Mouse (Mus musculus) ZHBTc4 (cell line): ENCODE measurements around the gene Slc9a3r2.
"Not testable (repeated sequence)": the region's sequence is repeated elsewhere in the genome, so short reads cannot be mapped to it uniquely, and the experiment has no call there.

Source experiments
- DNase-seq: peaks from one replicate; pipeline ENCODE4 v3.0.0-alpha.2; 2011; ENCODE audit warnings: low read depth, low spot score

The Slc9a3r2 gene

DNA sequence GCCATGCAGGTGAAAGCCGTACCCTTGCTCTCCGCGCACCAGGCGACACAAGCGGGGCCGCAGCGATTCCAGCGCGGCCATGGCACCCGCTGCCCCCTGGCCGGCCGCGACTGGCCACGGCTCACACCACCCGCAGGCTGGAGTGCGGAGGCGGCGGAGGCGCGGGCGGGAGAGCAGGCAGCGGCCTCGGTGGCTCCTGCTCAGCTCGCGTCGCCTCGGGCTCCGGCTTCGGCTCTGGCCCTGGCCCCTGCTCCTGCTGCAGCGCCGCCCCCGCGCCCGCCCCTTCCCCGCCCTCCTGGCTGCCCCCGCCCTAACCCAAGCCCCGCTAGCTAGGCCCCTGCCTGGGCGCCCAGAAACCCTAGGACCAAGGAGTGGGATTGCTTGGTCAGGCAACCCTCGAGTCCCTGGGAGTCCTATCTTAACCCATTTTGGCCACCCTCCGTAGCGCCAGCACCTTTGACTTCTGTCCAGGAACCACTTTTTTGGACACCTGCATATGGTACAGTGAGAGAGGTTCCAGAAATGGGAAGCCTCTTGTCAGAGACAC, at the start of gene Slc9a3r2:
Gene Slc9a3r2 (minus strand): TSS at position 258 of the 547 bp plus-strand sequence.
- peak; percentile 68 for DNase-seq

DNA sequence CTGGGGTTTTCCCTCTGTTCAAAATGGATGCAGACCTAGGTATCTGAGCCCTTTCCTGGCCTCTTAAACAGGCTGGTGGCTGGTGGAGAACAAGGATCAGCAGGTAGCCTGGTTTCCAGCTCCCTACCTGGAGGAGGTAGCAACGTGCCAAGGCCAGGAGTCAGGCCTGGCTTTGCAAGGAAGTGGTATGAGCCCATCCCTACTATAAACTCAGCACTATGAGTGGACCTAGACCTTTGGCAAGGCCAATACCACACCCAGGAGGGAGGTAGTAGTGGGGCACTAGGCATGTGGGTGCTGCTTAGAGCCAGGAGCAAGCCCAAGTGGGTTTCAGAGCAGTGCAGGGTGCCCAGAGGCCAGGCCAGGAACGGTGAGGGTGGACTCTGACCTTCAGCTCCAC, 49.3 kb upstream of the Slc9a3r2 start:
- no peak for DNase-seq

DNA sequence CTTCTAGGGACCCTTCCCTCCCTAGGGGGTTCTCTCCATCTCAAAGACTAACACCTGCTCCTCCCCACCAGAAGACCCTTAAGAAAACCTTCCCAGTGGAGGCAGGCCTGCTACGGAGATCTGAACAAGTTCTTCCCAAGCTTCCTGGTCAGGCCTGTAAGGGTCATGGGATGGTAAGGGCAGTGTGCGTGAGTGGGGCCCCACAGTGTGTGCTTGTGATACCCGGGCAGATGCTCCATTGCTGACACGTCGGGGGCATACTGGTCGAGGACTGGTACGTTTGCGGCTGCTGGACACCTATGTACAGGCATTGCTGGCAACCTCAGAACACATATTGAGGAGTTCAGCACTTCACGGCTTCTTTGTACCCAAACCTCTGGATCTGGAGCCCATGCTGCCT, 48.6 kb upstream of the Slc9a3r2 start:
- DNase-seq = no peak

DNA sequence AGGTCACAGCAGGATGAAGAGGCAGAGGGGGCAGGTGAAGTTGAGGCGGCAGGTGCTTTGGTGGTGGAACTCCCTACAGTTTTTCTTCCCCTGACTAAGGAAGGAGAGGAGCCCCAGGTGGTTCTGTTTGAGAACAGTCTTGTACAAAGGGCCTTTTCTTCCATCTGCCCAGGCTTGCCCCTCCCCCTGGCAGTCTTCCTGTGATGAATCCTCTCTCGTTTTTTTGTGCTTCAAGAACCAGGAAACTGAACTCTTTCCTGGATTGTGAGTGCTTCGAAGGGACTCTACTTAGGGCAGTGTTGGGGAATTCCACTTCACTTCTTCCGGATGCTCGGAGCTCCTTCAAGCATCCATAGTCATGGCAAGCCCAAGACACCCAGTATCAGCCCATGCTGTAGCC, 47.9 kb upstream of the Slc9a3r2 start:
- DNase-seq = peak; percentile 58

DNA sequence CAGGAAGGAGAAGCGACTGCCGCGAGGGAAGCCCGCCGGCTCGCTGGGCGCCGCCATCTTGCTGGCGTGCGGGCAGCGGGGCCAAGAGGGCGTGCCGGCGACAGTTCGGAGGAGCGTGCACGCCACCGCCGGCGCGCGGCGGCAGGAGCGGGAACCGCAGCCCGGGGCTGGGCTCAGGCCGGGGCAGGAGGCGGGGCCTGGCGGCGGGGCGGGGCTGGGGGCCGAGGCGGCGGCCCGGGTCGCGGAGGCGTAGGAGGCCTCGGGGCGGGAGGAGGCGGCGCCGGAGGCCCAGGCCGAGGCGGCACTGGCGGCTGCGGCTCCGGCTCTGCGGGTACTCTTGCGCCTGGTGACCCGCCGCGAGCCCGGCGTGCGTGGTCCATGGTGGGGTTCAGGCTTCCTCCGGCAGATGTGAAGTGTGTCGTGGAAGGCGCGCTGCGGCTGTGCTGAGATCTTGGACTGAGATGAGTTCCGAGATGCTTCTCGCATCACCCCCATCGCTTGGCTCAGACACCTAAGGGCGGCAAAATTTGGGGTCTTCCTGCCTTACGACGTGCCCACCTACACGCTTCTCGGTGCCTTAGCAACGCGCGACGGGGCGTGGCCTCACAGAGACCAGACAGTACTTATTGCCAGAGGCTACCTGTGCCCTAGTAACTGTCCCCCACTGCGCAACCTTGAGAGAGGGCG, 46.0 kb upstream of the Slc9a3r2 start, which contains the start of the genes Gfer and Noxo1:
Gene Gfer (minus strand): TSS at position 146 of the 687 bp plus-strand sequence.
Gene Noxo1 (plus strand): TSS at position 224 of the 687 bp plus-strand sequence.
- DNase-seq = peak; percentile 92

DNA sequence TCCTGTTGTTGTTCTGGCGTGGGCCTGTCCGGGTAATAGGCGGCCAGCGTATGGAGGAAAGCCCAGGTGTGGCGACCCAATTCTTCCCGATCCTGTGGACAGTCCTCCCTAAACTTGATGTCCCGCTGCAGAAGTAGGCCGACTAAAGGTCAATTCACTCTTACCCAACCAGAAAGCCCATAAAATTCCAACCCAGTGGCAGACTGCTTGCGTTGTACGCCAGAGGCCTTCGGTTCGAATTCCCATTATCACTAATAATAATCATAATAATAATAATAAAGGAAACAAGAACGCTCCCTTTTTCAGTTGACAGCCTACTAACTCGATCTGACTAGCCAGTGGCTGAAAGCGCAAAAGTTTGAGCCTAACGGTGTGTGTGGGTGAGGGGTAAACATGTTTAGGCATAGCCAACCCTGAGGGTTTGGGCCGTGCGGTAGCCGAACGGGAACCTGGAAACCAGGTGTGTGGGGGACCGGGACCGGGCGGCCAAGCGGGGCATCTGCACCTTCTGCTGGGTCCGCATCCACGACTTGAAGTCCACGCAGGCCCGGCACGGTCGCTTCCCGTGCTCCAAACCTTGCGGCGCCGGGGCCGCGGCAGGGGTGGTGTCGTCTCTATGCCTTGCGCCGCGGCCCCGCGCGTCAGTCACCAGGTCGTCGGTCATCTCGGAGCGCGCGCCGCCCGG, 45.3 kb upstream of the Slc9a3r2 start:
- DNase-seq = no peak

DNA sequence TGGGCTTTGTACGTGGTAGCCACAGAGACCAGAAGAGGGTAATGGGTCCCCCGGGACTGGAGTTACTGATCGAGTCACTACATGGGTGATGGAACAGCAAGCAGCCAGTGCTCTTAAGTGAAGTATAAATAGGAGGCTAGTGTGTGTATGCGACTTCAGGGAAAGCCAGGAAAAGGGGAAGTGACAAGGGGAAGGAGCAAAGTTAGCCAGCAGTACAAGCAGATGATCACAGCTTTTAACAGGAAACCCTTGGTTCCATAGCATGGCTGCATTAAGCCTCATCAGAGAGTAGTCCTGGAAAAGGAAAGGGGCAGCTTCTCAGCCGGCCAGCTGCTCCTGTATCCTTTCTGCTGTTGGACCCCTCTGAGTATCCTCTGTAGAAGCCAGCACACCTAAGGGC, 42.3 kb upstream of the Slc9a3r2 start:
- no peak for DNase-seq

DNA sequence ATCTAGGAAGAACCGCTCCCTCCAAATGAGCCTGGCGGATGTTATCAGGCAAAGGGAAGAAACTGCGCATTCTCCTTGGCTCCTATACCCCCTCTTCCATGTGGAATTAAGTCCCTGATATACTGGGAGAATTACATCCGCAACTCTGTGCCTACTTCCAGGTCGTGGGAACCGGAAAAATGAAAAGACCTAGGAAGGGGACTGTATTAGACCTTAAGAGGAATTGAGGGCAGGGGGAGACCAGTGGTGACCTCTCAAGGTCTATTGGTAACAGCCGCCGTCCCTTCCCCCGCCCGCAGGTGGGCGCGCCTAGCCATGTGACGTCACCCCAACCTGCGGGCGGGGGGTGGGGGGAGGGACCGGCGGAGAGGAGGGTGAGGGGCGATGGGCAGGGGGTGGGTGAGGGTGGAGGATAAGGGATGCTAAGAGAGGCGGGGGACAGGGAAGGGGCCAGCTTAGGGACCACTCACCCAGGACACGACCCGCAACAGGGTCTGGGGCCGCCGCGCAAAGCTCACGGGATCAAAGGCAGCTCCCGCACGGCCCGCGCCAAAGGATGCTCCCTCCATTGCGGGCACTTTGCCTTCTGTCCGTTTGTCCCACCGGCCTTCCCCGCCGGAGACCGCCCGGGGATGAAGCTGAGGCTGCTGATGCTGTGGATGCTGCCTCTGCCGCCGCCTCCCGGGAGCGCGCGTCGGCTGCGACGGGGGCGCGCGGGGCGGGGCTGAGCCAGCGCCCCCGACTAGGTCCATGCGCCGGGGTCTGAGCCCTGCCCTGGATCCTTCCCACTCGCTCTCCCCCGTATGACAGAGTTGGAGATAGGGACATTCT, 39.3 kb upstream of the Slc9a3r2 start, which contains the start of gene Syngr3:
Gene Syngr3 (minus strand): TSS at position 705 of the 831 bp plus-strand sequence.
- no peak for DNase-seq

DNA sequence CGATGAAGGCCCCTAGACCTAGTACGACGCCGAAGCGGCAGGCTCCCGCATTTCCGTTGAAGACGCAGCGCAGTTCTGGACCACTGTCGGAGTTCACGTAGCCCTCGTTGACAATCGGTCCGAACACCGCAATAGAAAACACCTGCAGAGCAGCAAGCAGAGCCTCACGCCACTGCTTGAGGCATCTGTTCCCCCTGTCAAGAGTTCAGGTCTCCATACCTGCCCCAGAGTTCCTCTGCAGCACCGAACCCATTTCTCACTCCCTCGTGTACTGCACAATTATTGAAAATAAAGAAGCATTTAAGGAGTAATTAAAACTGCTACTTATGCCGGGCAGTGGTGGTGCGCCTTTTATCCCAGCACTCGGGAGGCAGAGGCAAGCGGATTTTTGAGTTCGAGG, 37.5 kb upstream of the Slc9a3r2 start:
- no peak for DNase-seq

DNA sequence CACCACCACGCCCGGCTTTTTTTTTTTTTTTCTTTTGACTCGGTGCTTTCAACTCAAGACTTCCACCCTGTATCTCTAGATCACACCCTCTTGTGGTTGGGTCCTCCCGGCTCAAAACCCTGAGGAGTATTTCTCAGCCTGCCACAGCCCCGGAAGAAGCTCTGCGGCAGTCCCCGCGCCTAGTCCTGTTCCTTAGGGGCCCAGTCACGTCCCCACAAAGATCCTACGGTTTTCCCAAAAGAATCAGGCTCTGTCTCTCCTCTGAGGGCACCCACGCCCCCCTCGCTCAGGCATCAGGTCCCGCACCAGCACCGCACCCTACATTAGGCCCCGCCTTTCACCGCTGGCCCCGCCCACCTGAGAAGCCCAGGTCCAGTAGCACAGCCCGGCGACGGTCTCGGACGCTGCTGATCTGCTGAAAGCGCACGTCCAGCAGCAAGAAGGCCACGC, 37.0 kb upstream of the Slc9a3r2 start:
- DNase-seq = peak; percentile 75

DNA sequence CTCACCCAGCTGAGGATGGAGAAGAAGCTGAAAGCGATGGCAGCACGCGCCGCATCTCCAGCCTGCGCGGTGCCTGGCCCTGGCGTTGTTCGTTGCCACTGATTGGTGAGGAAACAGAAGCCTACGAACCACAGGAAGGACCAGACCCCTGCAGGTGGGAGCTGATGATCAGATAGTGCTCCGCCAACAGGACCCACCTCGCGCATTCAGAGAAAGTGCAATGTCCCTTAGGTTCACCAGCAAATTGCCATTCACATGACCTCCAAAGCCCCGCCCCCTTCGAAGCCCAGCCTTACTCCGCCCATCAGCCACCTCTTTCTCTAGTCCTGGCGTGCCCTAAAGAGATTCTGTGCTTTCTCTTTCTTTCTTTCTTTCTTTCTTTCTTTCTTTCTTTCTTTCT, 36.4 kb upstream of the Slc9a3r2 start:
- peak; percentile 89 for DNase-seq

DNA sequence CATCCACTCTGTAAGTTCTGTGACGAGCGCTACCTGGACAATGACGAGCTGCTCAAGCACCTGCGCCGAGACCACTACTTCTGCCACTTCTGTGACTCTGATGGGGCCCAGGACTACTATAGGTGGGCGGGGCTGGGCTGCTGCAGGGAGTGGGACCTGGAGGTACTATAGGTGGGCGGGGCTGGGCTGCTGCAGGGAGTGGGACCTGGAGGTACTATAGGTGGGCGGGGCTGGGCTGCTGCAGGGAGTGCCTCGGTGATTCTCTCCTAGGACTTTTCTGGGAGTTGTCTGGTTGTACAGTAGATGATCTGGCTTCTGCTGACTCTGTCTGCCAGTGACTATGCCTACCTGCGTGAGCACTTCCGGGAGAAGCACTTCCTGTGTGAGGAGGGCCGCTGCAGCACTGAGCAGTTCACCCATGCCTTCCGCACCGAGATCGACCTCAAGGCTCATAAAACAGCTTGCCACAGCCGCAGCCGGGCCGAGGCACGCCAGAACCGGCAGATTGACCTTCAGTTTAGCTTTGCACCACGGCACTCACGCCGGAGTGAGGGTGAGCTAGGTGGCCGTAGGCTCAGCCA, 27.5 kb upstream of the Slc9a3r2 start:
- peak; percentile 66 for DNase-seq

DNA sequence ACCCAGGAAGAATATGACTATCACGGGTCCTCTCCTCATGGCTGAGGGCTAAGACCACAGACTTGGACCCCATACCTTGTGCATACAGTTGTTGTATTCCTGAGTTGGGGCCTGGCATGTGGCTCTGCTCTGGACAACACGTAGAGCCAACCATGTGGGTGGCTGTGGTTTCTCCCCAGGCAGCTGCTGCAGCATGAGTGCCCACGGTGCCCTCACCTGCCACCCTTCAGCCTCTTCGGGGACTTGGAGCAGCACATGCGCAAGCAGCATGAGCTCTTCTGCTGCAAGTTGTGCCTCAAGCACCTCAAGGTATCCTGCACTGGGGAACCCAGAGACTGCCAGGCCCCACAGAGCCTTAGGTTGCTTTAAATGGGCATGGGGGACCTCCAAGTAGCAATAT, 26.8 kb upstream of the Slc9a3r2 start:
- no peak for DNase-seq

DNA sequence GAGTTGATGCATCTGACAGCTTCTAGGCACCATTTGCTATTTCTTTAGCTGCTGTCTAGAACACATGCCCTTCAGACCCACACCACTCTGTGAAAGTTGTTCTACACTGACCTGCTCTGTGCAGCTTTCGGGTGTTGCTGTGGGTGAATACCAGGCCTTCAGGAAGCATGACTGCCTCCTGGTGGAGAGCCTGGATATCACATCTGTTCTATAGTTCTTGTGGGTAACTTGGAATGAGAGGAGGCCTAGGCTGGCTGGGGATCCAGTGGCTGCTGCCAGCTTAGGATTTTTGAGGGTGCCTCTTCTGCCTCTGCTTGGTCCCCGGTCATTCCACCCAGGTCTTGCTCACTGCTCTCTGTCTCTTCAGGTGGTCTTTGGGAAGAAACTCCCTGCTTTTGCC, 26.1 kb upstream of the Slc9a3r2 start:
- DNase-seq = peak; percentile 92

DNA sequence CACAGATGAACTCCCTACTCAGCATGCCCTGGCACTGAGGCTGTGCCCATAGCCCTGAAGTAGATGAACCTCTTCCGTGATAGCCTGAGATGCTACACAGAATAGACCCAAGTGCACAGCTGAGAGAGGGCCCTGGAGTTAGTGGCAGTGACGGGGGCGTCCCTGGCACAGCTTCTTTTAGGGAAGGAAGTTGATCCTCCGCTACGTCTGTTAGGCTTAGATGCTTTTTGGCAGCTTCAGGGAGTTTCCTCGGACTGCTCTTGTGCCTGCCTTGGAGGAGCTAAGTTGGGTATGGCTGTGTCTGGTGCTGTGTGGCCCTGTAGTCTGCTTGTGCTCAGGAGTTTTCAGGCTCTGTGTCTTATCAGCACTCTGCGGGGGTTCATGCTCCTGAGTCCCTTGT, 24.1 kb upstream of the Slc9a3r2 start:
- DNase-seq = no peak

DNA sequence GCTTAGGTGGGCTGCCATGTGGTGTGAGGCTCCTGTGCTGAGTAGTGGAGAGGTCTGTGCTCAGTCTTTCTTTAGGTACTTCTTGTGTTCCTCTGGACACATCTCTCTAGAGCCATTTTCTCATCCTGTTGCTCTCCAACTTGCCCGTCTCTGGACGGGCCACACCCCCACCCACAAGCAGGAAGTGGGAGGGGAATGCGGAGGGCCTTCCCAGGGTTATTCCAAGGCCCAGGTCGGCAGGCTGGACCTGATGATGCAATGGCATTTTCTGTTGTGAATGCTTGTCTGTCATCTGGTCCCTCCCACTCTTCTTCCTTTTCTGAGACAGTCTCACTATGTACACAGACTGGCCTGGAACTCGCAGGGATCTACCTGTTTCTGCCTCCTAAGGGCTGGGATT, 22.0 kb upstream of the Slc9a3r2 start:
- DNase-seq = peak; percentile 83

DNA sequence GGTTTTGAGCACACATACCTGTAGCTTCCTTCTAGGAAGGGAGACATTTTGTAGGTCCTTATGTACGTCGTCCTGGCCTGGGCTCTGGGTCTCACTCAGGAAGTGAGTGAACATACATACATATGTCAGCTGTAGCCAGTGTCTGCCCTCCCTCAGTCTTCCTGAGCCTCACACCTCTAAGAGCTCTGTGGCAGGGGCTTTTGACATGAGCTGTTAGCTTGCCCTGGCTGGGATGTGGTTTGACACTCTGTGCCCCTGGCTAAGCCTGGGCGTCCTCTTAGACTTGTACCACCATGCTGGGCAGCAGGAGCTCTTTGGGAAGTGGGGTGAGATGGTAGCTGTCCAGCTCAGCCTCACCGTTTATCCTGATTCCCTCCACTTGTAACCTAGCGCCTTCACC, 21.2 kb upstream of the Slc9a3r2 start:
- DNase-seq = no peak

DNA sequence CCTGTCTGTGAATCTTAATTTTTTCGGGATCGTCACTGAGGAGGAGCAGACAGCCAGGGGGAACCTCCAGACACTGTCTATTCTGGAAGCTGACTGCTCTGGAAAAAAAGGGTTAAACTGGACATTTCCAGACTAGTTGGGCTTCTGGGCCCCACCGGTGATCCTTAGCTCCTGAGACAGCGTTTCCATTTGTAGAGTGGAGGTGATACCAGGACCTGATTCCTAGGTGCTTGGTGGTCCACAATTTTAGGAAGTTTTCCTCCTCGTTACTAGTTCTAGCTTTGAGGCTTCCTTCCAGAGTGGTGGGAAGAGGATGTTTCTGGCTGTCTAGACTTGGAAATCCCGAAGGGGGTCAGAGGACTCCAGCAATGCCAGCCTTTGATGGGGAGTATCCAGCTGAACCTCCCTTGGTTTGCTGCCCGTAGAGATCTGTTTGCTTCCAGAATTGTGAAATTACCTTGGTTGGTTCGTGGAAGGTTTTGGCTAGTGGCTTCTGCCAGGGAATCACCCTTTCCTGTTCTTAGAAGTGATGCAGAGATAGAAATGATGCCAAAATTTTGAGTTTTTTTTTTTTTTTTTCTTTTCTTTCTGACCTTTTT, 20.2 kb upstream of the Slc9a3r2 start:
- DNase-seq = no peak

DNA sequence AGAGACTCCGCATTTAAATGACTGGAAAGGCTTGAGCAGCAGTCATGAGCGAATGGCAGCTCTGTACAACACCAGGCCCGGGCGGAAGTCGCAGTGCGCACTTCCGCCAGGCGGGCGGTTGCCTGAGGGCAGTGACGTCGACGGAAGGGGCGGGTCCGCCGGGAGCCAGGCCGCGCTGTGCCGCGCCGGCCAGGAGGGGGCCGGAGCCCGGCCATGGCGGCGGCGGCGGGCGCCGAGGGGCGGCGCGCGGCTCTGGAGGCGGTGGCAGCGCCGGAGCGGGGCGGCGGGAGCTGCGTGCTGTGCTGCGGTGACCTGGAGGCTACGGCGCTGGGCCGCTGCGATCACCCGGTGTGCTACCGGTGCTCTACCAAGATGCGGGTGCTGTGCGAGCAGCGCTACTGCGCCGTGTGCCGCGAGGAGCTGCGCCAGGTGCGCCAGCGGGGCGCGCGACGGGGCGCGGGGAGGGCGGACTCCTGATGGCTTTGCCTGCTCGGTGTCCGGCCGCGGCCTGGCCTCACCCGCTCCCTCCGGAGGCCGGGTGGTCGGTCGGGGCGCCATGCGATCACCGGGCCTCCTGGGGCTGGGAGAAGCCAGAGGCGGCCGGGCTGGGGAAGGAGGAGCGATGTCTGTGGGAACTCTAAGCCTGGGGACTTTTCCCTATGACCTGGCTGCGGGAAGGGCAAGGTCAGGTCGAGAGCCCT, 19.6 kb upstream of the Slc9a3r2 start, which contains the start of gene Zfp598:
Gene Zfp598 (plus strand): TSS at position 143 of the 701 bp plus-strand sequence.
- peak; percentile 98 for DNase-seq

DNA sequence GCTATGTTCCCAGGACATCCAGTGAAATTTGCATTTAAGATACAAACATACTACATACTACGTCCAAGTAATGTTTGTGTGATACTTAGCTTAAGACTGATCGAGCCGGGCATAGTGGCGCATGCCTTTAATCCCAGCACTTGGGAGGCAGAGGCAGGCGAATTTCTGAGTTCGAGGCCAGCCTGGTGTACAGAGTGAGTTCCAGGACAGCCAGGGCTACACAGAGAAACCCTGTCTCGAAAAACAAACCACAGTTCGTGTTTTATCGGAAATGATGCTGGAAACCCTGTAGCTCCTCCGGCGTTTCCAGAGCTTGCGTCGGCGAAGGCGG, 19.1 kb upstream of the Slc9a3r2 start:
- DNase-seq = not testable (repeated sequence)
